Mouse (Mus musculus) left cerebral cortex, postnatal 36 days (tissue): ENCODE data around the gene Asgr1. TPM values are rescaled to one million over a fixed set of nuclear protein-coding genes. Genes with fewer than 3 reads are reported as not detected.
"Not testable (repeated sequence)": the region's sequence is repeated elsewhere in the genome, so short reads cannot be mapped to it uniquely, and the experiment has no call there.

ENCODE experiments used
- DNase-seq, 2 experiments: peaks; one replicate each; pipeline ENCODE4 v3.0.0; 2021 to 2022; ENCODE audit warnings: low spot score in 2 of 2, mixed read lengths in 1 of 2
- intact Hi-C: fragments of 180-260 bp; cut with DNase I; formaldehyde crosslinking; loops from one replicate; pipeline ENCODE4 v1.15.1; 2025
- total RNA-seq, 2 experiments: library from RNA; stranded (reverse); gene quantifications; 2 replicates each; pipeline ENCODE4 v1.2.3; 2021

The Asgr1 gene
- total RNA-seq, result 1 to 10 TPM in 1 of 2 experiments, under 1 TPM in 1; 0.99 to 1.1 TPM

DNA sequence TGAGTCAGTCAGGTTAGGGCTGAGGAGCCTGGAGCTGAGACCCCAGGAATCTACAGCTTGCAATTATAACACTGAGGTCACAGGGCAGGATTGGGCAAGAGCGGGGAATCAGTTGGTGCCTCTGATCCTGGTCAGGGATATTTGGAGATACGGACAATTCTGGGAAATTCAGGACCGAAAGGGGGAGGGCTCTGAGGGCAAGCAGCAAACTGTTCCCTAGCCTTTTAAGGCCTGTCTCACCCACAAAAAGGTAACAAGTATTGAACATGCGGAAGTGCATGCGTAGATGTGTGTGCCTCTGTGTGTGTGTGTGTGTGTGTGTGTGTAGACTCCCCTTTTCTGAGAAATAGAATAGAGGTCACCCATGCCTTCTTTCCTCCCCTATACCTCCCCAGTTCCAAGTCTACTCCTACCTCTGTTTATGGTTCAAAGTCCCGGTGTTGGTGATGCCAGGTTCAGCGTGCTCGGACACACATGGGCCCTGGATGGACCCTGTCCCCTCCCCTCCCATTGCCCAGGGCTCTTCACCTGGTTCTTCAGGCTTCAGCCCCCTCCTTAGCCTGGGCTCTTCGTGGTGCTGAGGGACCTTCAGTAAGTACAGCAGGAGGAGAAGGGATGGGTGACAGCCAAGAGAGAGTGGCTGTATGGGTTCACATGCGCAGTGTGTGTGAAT, at the start of gene Asgr1:
Gene Asgr1, plus strand, starts transcription at position 188 of the 673 bp plus-strand sequence.
- no peak for DNase-seq
- intact Hi-C loops, result no loop called here

DNA sequence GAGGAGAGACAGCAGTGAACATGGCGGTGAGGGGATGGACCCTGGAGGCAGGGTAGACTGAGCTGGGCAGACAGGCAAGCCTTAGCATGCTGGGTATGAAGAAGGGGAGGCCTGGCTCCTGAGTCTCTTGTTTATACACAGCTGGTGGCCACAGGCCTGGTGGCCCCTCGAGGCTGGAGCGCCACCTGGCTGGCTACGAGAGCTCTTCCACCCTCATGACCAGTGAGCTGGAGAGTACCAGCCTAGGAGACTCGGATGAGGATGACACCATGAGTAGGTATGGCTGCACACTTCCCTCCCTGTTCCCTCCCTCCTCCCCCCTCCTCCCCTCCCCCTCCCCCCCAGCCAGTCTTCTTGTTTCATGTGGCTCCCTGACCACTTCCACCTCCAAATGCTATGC, 48.4 kb upstream of the Asgr1 start:
- intact Hi-C loops, result no loop called here
- DNase-seq, result no peak

DNA sequence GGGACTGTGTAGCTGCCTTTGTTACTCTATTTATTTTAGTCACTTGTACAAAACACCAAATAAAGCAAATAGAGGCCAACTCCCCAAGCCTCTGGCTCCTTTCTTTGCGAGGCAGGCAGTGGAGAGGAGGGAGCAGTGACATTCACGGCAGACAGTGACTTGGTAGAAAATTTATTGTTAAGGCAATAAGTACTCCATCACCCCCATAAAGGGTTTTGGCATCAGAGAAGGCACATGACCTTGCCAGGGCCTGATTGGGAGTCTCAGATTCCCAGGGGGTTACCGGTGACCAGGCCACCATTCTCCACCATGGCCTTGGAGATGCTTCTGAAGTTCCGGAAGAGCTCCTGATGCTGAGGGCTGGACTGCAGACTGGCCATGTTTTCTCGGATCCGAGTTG, 43.9 kb upstream of the Asgr1 start:
- DNase-seq, result no peak

DNA sequence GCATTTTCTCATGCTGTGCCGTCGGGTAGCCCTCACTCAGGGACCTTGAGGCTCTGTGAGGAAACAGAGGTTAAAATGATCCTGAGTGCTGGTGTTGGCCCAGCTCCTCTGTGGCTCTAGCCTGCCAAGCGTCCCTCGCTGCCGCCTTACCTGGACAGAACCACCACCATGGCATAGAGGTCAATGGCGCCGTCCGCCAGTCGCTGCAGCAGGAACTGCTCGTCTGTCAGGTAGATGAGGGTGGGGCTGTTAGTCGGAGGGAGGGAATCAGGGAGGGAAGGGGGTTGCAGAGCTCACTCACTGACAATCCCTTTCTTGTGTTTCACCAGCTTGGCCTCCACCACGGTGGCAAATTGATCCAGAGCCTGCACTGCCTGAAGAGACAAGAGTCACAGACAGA, 43.3 kb upstream of the Asgr1 start:
- no peak for DNase-seq
- intact Hi-C loops, result no loop called here

More for the DNA sequence above, 43.9 kb upstream of the Asgr1 start:
- intact Hi-C loops, result no loop called here

DNA sequence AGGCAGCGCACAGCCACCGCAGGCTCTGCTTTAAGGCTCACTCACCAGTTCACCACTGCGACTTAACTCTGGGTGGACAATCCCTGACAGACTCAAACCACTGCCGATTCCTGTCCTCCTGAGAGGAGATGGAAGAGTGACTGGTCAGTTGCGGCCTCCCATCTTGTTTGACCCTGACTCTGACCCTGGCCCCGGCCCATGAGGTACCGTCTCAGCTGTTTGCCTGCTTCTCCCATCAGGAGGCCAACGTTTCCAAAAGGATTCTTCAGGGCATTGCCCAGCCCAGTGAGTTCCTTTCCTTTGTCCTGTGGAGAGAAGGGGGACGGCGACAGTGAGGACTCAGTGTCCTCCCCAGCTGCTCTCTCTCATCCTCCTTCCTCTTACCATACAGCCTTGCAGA, 42.9 kb upstream of the Asgr1 start:
- intact Hi-C loops, result no loop called here
- no peak for DNase-seq

DNA sequence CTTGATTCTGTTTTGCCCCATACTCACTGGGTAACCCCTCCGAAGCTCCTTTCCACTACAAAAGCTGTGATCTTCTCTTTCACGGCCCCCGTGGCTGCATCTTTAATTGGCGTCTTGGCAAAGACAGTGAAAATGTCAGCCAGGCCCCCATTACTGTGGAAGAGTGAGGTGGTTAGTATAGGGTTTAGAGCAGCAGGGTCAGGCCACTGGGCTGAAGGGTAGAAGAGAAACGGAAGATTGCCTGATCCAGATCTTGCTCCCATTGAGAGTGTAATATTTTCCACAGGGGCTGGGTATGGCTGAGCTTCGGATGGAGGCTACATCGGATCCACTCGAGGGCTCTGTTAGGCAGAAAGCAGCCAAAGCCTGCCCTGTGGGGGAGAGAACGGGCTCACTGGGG, 41.0 kb upstream of the Asgr1 start:
- intact Hi-C loops, result no loop called here
- no peak for DNase-seq

DNA sequence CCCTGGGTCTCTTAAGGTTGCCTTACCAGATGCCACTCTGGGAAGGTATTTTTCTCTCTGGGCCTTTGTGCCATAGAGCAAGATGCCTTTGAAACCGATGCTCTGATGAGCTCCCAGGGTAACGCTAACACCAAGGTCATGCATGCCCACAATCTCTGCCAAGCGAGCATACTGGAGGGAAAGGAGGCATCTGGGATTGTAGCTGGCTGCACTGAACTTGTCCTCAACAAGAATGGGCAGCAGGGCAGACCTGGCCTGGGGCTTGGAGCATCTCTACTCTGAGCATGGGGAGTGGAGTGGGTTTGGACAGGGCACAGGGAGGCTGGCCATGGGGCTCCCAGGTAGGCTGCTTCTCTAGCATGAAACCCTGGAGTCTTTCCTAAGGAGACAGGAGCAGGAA, 40.5 kb upstream of the Asgr1 start:
- DNase-seq, result no peak
- intact Hi-C loops, result no loop called here

DNA sequence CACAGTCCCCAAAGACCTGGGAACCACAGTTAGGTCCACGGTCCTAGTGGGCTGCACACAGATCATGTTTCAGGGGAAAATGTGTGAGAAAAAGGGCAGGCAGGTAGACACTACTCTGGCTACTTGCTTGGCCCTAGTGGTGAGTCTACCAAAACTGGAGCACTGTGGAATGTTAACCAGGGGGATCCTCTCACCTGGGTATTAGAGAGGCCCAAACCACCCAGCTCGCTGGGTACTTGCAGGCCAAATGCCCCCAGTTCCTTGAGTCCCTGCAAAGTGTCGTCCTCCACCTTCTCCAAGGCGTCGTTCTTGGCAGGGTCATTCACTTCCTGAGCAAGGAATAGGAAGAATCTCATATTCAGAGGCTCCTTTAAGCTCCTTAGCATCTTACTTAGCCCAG, 39.8 kb upstream of the Asgr1 start:
- no peak for DNase-seq
- intact Hi-C loops, result loop anchor here (2.0 kb wide), 1 partner anchor 13 kb away; the partner anchor contains the start of gene Dvl2

DNA sequence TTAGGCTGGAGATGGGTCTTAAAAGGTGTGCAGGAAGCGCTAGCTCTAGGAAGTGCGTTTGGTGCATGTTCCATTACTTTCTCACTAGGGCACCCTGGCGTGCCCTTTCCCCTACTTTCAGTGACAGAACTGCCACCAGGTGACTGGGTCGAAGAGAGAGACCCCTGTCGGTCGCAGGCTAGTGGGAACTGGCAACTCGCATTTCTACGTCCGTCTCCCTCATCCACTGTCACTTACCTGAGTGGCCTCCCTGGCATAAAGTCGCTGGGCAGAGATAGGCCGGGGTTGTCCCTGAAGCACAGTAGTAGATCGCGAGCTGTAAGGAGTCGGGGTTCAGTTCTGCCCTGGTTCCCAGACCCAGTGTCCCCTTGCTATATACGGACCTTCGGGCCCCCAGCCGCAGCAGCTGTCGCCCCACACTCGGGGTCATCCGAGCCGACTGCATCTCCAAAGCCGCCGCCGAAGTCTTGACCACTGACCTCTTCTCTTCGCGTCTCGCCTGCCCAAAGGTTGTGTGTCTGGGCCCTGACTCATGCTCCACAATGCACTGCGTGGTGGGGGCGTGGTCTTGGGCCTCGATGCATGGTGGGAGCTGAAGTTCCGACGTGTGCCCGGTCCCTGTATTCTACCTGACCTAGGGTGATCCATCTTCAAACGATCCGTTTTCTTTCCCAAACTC, 38.9 kb upstream of the Asgr1 start, which contains the start of gene Acadvl:
Gene Acadvl, minus strand, starts transcription at position 532 of the 679 bp plus-strand sequence.
- peak; percentile 83 to 85 for DNase-seq
- intact Hi-C loops, result loop anchor here (2.0 kb wide), 1 partner anchor 14 kb away; the partner anchor contains the start of gene Dvl2

DNA sequence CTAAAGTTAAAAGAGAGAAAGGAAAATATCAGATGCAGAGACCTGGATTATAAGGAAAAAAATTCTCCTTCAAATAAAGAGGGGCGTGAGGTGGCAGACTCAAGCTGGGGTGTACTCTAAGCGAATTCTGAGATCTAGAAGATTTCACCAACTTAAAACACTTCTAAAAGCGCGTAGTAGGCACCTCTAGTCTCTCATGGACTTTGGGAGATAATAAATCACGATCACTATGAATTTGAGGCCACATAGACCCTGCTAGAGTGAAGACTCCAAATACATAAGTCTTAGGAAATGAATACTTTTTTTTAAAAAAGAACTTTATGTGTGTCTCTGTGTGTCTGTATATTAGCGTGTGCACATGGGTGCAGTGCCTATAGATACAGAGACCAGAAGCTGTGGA, 38.2 kb upstream of the Asgr1 start:
- intact Hi-C loops, result loop anchor here (2.0 kb wide), 1 partner anchor 15 kb away; the partner anchor contains the start of gene Dvl2

DNA sequence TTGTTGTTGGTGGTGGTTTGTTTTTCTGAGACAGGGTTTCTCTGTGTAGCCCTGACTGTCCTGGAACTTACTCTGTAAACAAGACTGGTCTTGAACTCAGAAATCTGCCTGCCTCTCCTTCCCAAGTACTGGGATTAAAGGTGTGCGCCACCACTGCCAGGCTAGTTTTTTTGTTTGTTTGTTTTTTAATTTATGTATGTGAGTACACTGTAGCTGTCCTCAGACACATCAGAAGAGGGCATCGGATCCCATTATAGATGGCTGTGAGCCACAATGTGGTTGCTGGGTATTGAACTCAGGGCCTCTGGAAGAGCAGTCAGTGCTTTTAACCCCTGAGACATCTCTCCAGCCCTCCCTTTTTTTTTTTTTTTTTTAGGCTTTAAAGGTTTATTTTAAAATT, 37.7 kb upstream of the Asgr1 start:
- DNase-seq, intact Hi-C loops: not testable (repeated sequence)

More for the DNA sequence above, 38.2 kb upstream of the Asgr1 start:
- DNase-seq, result no peak

DNA sequence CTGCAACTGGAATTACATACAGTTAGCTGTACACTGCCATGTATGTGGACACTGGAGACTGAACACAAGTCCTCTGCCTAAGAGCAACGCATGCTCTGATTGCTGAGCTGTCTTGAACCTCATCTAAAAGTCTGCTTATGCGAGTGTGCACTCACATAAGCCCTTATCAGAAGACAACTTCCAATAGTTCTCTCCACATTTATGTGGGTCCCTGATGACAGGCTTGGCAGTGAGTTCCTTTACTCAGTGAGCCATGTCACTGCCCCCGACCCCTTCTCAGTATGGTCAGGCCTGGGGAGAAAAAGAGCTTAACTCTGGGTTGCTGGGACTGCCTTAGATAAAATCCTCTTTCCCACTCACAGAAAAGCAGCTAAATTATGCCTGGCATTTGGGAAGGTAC, 37.2 kb upstream of the Asgr1 start, which contains the start of gene Dlg4:
Gene Dlg4, plus strand, starts transcription at position 274 of the 400 bp plus-strand sequence.
- intact Hi-C loops, result no loop called here
- DNase-seq, result no peak

DNA sequence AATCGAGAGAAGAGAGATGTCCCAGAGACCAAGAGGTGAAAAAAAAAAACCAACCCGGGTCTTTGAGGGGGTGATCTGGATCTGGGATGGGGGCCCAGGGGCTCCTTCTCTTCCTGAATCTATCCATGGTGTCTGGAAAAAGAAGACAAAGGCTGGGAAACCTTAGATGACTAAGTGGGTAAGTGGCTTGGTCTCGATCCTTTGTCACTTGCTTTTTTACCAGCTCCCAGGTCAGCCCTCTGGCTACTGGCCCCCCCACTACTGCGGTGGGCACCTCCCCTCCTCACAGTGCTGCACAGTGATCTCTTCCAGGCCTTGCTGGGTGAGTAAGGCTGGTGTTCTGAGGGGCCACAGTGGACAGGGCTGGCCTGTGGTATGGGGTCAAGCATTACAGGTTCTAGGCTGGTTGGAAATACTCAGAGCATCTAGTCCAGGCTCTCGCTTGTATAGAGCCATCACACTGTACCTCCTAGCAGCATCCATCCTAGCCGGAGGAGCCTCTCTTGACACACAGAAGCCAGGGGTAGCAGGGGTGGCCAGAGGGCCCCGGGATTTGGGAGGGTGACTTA, 36.6 kb upstream of the Asgr1 start:
- DNase-seq, result no peak
- intact Hi-C loops, result no loop called here

DNA sequence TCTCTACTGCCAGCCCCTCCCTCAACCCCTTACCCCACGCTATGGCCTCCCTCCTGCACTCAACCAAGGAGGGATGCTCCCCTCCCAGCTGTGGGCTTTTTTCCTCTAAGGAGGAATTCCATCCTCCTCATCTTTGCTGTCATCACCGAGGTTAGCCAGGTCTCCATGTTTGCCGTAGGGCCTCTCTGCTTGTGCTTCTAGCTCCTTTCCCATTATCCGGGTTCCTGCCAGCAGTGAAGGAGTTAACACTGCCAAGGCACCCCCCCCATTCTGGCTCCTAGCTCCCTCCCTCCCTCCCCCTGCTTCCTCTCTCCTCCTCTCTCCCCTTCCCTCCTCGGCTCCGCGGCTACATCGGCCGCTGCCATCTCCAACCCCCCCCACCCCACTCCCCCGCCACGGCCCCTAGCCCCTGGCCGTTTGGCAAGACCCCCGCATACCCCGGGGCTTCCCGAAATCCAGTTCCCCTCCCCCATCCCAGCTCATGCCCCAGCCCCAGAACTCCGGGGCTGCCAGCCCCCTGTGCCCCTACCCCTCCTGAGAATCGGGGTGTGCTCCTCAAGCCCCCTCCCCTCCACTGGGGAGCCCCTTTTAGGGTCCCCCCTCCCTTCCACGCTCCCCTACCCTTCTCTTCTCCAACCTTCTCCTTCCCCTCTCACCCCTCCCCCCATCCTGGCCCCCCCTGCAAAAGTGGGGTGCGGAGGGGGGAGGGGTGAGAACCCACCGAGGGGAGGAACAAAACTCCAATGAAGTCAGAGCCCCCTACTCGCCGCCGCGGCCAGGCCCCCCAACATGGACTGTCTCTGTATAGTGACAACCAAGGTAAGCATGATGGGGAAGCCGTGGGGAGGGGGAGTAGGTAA, 35.5 kb upstream of the Asgr1 start:
- intact Hi-C loops, result no loop called here
- peak; percentile 65 for DNase-seq

DNA sequence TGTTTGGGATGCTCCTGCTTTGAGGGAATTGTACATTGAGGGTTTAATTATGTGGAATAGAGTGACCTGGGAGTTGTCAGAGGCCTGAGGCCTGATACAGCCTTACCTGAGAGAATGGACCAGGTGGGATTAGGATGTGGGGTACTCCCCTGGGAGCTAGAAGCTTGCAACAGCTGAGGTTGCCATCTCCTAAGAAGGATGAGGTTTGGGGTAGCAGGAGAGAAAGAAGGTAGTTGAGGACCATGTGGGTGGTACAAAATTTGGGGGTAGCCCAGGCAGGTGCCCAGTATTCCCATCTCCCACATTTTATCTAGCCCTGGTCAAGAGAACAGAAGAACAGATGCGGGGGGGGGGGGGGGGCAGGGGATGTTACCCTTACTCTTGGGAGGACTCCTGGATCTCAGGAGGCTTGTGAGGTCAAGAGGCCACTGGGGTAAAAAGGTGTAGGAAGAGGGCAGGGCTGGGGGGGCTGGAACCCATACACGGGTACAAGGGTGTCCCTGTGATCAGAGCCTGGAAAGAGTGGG, 34.3 kb upstream of the Asgr1 start:
- intact Hi-C loops, result no loop called here
- DNase-seq, result no peak

DNA sequence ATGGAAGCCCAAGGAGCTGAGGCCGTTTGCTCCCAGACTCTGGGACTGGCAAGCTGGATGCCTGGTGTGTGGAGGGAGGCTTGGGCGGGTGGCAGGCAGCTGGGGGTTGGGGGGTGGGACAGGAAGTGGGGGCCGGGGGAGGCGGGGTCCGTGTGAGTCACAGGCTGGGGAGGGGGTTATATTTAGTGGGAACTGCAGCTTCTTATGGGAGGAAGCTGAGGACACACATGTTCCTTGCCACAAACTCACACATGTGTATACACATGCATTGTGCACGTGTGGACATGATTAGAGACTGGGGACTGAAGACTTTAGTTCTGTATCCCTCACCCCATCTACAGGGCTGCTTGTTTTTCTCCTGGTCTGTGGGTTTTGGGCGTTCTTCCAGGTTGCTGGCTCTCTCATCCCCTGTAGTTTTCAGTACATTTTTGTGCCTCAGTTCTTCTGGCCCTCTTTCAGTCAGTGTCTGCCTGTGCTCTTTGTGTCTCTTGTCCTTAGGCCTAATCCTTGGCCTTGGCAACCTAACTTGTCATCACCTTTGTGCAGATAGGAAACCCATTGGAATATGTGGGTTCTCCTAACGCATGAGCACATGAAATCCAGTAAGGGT, 33.8 kb upstream of the Asgr1 start:
- intact Hi-C loops, result no loop called here
- no peak for DNase-seq

DNA sequence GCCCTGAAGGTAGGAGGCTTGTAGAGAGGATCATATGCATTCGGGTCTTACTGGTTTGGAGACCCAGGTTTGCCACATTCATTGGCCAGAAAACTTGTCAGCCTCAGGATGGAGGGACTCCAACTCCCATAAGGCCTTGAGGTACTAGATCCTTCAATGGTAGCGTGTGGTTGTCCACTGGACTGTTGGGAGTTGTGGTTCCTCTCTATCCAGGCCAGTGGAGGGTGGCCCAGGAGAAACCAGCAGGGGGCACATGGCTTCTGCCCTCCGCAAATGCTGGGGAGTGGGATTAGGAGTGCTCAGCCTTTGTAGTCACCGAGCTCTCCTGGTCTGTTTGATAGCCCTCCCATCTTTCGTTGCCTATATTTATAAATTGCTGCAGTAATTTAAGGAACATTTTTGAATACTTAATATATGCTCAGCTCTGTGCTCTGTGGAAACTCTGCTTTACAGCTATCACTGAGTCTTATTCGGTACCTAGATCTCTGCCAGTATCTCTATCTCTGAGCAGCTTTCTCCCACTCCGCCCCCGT, 33.1 kb upstream of the Asgr1 start:
- peak; percentile 70 to 72 for DNase-seq
- intact Hi-C loops, result no loop called here

DNA sequence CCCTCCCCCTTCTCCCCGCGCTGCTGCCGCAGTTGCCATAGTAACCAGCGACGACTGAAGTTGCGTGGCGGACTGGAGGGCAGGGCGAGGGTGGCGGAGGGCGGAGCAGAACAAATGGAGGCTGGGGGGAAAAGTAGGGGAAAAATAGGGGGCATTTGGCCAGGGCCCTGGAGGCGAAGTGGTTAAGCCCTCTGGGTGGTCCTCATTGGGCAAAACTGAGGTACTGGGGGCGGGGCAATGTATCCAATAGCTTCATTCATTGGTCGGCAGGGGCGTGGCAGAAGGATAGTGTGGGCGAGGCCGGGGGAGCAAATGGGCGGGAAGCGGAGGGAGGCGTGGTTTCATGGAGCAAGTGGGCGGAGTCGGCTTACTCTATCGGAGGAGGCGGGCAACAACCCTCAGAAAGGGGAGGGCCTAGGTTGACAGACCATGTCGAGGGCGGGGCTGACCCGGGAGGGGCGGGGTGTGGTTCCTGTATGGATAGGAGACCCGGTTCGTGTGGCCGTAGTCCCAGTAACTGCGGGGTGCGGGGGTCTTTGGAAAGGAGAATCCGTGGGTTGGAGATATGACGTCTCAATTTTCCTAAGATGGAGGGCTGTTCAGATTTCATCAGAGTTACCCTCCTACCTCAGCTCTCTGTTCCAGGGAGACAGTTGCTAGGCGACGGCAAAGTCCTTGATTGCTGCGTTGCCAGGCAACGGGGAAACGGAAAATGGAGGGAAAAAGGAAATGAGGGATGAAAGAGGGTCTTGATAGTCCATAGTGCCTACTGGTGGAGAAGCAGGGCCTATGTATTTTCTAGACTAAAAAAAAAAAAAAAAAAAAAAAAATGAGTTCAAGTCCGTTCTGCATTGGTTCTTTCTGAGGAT, 32.4 kb upstream of the Asgr1 start:
- intact Hi-C loops, result no loop called here
- DNase-seq, result peak; percentile 94 to 96
